Mouse (Mus musculus) layer of hippocampus, postnatal 25 days (tissue): ENCODE measurements around the gene Cactin. TPM values are rescaled to one million over a fixed set of nuclear protein-coding genes. Genes with fewer than 3 reads are reported as not detected.

Source experiments
- DNase-seq, 2 experiments: peaks; one replicate each; pipeline ENCODE4 v3.0.0; 2022; ENCODE audit warnings: mixed read lengths in 2 of 2, low spot score in 1 of 2; ENCODE audit errors: extremely low spot score in 1 of 2
- total RNA-seq, 2 experiments: library from RNA; stranded (reverse); gene quantifications; 2 replicates each; pipeline ENCODE4 v1.2.3; 2021

The Cactin gene
- total RNA-seq, result 10 to 100 TPM; 28.1 to 30.0 TPM

- peak; percentile 87 to 92 for DNase-seq
These were observed at the start of gene Cactin for GRCm38 (mm10) chr10:81320550-81321347. Gene Cactin (plus strand): TSS chr10:81321103.

DNA sequence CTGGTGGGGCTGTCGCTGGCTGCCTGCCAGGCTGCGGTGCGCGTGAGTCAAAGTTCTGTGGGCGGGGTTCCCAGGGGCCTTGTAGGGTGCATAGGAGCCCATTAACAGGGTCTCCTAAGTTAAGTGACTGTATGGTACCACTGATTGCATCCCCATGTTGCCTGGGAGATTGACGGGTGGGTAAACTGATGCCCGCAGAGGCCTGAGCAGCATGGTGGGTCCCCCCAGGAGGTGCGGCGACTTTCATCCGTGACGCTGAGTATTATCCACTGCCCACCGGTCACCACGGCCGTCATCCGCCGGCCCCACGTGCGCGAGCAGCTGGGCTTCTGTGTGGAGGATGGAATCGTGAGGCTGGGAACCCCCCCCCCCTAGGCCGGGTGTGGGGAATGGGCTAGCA is 48.5 kb upstream of the Cactin start:
- no peak for DNase-seq

DNA sequence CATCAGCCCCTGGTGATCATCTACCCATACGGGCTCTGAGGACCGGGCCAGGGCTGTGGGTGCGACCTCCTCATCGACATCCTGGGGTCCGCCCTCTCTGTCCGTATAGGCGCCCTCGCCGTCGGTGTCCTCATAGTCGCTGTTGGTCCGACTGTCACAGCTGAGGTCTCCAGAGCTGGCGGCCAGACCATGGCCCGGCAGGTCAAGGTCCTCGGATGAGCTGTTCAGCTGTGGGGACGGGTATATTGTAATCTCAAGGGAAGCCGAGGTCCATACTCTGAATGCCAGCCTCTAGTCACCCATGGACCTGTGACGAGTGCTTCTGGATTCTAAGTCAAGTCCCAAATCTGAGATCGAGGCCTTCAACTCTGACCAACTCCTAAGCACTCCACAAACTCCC is 47.1 kb upstream of the Cactin start:
- no peak for DNase-seq

DNA sequence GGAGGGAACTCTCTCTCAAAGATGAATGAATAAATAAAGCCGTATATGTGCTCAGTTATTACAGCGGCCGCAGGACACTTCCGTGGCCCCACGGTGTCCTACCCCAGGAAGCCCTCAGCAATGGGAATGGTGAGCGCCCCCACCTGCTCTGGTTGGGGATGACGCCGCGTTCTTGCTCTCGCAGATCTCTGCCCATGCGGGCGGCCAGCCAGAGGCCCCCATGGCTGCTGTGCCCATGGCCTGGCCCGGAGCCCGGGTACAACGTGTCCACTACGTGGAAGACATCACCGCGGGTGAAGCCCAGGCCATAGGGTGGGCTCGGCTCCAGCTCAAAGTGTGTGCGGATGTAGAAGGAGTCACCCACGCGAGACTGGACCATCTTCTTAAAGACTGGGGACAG is 43.2 kb upstream of the Cactin start:
- DNase-seq, result no peak

- DNase-seq, result no peak
These were observed 41.4 kb upstream of the Cactin start for GRCm38 (mm10) chr10:81279496-81279895.

- DNase-seq, result no peak
These were observed 36.7 kb upstream of the Cactin start for GRCm38 (mm10) chr10:81284189-81284588.

GRCm38 (mm10) chr10:81284719-81285118 is 36.2 kb upstream of the Cactin start:
- no peak for DNase-seq

GRCm38 (mm10) chr10:81285694-81286450 is 35.0 kb upstream of the Cactin start:
- DNase-seq, result peak; percentile 79 to 94

GRCm38 (mm10) chr10:81286586-81286985 is 34.3 kb upstream of the Cactin start:
- no peak for DNase-seq

- DNase-seq, result peak in 1 of 2 experiments; percentile 60
These were observed 33.3 kb upstream of the Cactin start for GRCm38 (mm10) chr10:81287513-81288157.

GRCm38 (mm10) chr10:81288601-81289000 is 32.3 kb upstream of the Cactin start:
- peak in 1 of 2 experiments; percentile 68 for DNase-seq

GRCm38 (mm10) chr10:81289278-81289677 is 31.6 kb upstream of the Cactin start:
- peak in 1 of 2 experiments; percentile 62 for DNase-seq

GRCm38 (mm10) chr10:81289811-81290210 is 31.1 kb upstream of the Cactin start:
- DNase-seq, result no peak

GRCm38 (mm10) chr10:81290698-81291460 is 30.0 kb upstream of the Cactin start:
- DNase-seq, result no peak

- no peak for DNase-seq
These were observed 29.3 kb upstream of the Cactin start, which contains the start of gene Tjp3 for GRCm38 (mm10) chr10:81291511-81292104. Gene Tjp3 (minus strand): TSS chr10:81291581.

DNA sequence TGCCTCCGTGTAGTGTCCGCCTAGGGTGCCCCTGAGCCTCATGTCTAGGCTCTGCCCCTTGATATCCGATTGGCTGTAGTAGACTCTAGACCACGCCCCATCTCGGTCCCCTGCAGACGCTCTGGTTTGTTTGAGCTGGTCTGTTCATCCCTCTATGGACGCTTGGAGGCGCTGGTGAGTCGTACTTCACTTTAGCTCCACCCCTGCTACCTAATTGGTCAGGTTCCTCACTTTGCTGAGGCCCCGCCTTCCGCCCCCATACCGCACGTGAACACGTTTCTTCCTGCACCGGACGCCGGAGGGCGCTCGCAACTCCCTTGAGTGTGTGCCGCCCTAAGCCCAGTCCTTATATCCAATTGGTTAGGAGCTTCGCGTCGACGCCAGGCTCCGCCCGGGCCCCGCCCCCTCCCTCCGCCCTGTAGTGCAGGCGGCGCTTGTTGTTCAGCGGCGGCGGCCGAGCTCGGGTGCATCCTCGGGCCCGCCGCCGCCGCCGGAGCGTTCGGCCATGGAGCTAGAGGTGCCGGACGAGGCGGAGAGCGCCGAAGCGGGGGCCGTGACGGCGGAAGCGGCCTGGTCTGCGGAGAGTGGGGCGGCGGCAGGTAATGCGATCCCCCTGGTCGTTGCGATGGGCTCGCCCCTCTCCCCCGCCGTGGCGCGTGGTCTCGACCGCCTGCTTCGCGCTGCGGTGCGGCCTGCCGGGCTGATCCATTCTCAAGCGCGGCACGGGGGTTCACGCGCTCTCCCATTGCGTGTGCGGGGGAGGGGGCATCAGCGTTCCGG is 28.2 kb upstream of the Cactin start, which contains the start of gene Pip5k1c:
Pip5k1c (plus strand) TSS at position 410 of the 780 bp plus-strand sequence.
- DNase-seq, result peak; percentile 97 to 98

- no peak for DNase-seq
These were observed 27.4 kb upstream of the Cactin start for GRCm38 (mm10) chr10:81293334-81294030.

DNA sequence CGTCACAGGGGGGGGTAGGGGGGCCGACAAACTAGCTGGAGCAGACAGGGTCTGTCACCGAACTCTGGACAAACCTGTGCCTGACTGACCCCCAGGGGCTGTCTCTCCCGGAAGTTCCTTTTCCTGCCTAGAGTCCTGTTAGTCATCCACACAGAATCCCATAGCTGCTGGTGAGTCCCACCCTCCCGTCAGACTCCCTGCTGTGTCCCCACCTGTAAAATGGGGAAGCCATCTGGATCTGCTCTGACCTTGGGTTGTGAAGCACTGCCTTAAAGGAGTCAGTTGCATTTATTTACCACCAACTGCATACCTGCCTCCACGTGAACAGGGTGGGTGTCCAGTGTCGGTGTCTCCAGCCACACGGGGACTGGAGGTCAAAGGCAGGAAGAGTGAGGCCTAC is 26.5 kb upstream of the Cactin start:
- DNase-seq, result no peak
